Mouse (Mus musculus): Measurements from ENCODE around the gene Pglyrp2. TPM values are rescaled to one million over a fixed set of nuclear protein-coding genes. Genes with fewer than 3 reads are reported as not detected.

Gene Pglyrp2
- polyA plus RNA-seq, 1 experiment from 2014 or later = 0.08 TPM

GRCm38 (mm10) chr17:32435151-32435550, 11.2 kb upstream of the Pglyrp2 start:
- no peak overlapping the region for H3K4me2 ChIP-seq (replicated peaks)
- WGBS = 78% methylated on average over 5 of the region's 5 CpGs
- H3K4me1 ChIP-seq = no peaks in the 10 kb centered on the region
- H3K9ac ChIP-seq = no peak overlapping the region
- H3K36me3 ChIP-seq = no peaks in the 10 kb centered on the region
- no peaks in the 10 kb centered on the region for H3K9me3 ChIP-seq (replicated peaks)
- H3K27me3 ChIP-seq = no peaks in the 10 kb centered on the region
- H3K4me3 ChIP-seq = no peak overlapping the region
- H3K27ac ChIP-seq = no peak overlapping the region
- ATAC-seq (ENCODE audit: low FRiP score) = no peak

DNA sequence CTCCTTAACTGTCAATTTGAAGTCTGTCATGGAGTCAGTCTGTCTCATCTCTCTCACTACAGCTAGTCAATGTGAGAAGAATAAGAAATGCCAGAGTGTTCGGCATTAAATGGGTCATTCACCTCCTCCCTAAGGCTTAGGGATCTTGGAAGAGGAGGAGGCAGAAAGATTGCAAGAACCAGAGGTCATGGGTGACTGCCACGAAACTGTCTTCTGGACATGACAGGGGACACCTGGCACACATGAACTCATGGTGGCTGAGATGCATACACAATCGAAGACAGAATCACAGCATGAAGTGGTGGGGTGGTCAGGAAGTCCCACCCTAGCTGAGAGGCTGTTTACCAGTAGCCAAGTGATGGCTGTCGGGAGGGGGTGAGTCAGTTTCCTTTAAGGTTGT, 10.4 kb upstream of the Pglyrp2 start:
- Histone ChIP-seq H3K4me3 (no peak overlapping the region), H3K4me2 (replicated peaks) (no peak overlapping the region), H3K27me3 (no peaks in the 10 kb centered on the region), H3K9me3 (replicated peaks) (no peaks in the 10 kb centered on the region), H3K36me3 (no peaks in the 10 kb centered on the region), H3K27ac (no peak overlapping the region), H3K9ac (no peak overlapping the region), H3K4me1 (no peaks in the 10 kb centered on the region)
- ATAC-seq (ENCODE audit: low FRiP score) = no peak
- 76% methylated on average over 4 of the region's 4 CpGs for WGBS

- 49% methylated on average over 3 of the region's 3 CpGs for WGBS
- no peaks in the 10 kb centered on the region for H3K9me3 ChIP-seq (replicated peaks)
- no peak overlapping the region for H3K4me3 ChIP-seq
- no peaks in the 10 kb centered on the region for H3K27me3 ChIP-seq
- no peak overlapping the region for H3K4me2 ChIP-seq (replicated peaks)
- H3K36me3 ChIP-seq = no peaks in the 10 kb centered on the region
- no peak overlapping the region for H3K9ac ChIP-seq
- no peak for ATAC-seq (ENCODE audit: low FRiP score)
- no peaks in the 10 kb centered on the region for H3K4me1 ChIP-seq
- H3K27ac ChIP-seq = no peak overlapping the region
These were observed 8.0 kb upstream of the Pglyrp2 start for GRCm38 (mm10) chr17:32431972-32432371.

DNA sequence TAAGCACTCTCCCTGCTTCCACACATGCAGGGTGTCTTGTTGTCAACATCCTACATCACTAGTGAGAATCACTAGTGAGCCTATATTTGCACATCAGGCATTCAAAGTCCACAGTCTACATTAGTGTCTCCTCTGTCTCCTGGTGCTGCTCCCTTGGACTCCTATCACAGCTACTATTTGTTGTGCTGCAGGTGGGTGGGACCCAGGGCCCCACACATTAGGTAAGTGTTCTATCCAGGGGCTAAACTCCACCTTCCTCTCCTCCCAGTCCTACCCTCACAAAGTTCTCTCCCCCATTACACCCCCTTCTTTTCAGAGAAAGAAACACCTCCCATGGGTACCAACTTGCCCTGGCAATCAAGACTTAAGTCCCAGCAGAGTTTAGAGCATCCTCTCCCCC, 2.6 kb upstream of the Pglyrp2 start:
- Histone ChIP-seq H3K27me3 (no peaks in the 10 kb centered on the region), H3K4me3 (no peak overlapping the region), H3K9ac (no peak overlapping the region), H3K9me3 (replicated peaks) (no peaks in the 10 kb centered on the region), H3K36me3 (no peaks in the 10 kb centered on the region), H3K4me1 (no peaks in the 10 kb centered on the region), H3K4me2 (replicated peaks) (no peak overlapping the region), H3K27ac (no peak overlapping the region)
- ATAC-seq (ENCODE audit: low FRiP score) = no peak

- no peak overlapping the region for H3K4me2 ChIP-seq (replicated peaks)
- no peak for ATAC-seq (ENCODE audit: low FRiP score)
- H3K36me3 ChIP-seq = no peaks in the 10 kb centered on the region
- 83% methylated on average over 8 of the region's 8 CpGs for WGBS
- no peak overlapping the region for H3K4me3 ChIP-seq
- H3K4me1 ChIP-seq = no peaks in the 10 kb centered on the region
- no peaks in the 10 kb centered on the region for H3K9me3 ChIP-seq (replicated peaks)
- no peak overlapping the region for H3K27ac ChIP-seq
- H3K9ac ChIP-seq = no peak overlapping the region
- peaks cover 10% of the 10 kb centered on the region for H3K27me3 ChIP-seq
These were observed 3.2 kb downstream of the Pglyrp2 start for GRCm38 (mm10) chr17:32420781-32421180.

- Histone ChIP-seq H3K4me1 (no peaks in the 10 kb centered on the region), H3K4me3 (no peak overlapping the region), H3K36me3 (no peaks in the 10 kb centered on the region), H3K9me3 (replicated peaks) (no peaks in the 10 kb centered on the region), H3K4me2 (replicated peaks) (no peak overlapping the region), H3K9ac (no peak overlapping the region), H3K27ac (no peak overlapping the region), H3K27me3 (peaks cover 18% of the 10 kb centered on the region)
- no peak for ATAC-seq (ENCODE audit: low FRiP score)
- 77% methylated on average over 2 of the region's 2 CpGs for WGBS
These were observed 4.0 kb downstream of the Pglyrp2 start for GRCm38 (mm10) chr17:32419989-32420388.

- H3K9me3 ChIP-seq (replicated peaks) = no peaks in the 10 kb centered on the region
- ATAC-seq (ENCODE audit: low FRiP score) = no peak
- H3K4me2 ChIP-seq (replicated peaks) = no peak overlapping the region
- WGBS = 92% methylated on average over 14 of the region's 14 CpGs
- peaks cover 21% of the 10 kb centered on the region for H3K27me3 ChIP-seq
- no peak overlapping the region for H3K9ac ChIP-seq
- no peaks in the 10 kb centered on the region for H3K4me1 ChIP-seq
- no peak overlapping the region for H3K4me3 ChIP-seq
- no peak overlapping the region for H3K27ac ChIP-seq
- H3K36me3 ChIP-seq = no peaks in the 10 kb centered on the region
These were observed 7.2 kb downstream of the Pglyrp2 start for GRCm38 (mm10) chr17:32416771-32417170.

DNA sequence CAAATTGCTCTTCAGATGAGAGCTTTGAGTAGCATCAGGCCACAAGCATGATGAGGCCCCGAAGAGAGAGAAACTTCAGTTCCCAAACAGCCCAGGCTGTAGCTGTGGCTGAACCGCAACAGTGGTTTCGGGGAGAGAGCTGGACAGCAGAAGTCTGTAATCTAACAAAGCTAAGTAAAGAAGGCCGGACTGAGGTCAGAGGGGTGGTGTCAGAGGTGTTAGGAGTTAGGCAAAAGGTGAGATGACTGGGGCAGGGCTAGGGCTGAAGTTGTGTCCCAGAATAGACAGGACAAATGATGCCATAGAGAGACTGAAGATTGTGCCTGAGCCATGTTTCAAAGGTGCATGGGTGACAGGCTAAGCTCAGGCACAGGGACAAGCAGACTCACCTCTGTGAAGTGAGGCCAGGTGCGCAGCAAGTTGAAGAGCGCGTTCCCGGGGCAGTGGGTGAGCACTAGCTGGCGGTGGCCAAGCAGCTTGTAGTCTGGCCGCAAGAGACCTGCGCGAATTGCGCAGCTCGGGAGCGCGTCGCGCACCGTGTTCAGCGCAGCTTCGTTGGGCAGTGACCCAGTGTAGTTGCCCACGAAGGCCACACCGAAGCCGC, 8.4 kb downstream of the Pglyrp2 start:
- Histone ChIP-seq H3K4me3 (no peak overlapping the region), H3K27me3 (peaks cover 21% of the 10 kb centered on the region), H3K9me3 (replicated peaks) (no peaks in the 10 kb centered on the region), H3K27ac (no peak overlapping the region), H3K36me3 (no peaks in the 10 kb centered on the region), H3K9ac (no peak overlapping the region), H3K4me2 (replicated peaks) (no peak overlapping the region), H3K4me1 (no peaks in the 10 kb centered on the region)
- 48% methylated on average over 24 of the region's 24 CpGs for WGBS
- no peak for ATAC-seq (ENCODE audit: low FRiP score)

GRCm38 (mm10) chr17:32411898-32412297, 12.1 kb downstream of the Pglyrp2 start:
- ATAC-seq (ENCODE audit: low FRiP score) = no peak
- H3K4me2 ChIP-seq (replicated peaks) = no peak overlapping the region
- H3K9me3 ChIP-seq (replicated peaks) = no peaks in the 10 kb centered on the region
- no peaks in the 10 kb centered on the region for H3K4me1 ChIP-seq
- H3K27ac ChIP-seq = no peak overlapping the region
- WGBS = 88% methylated on average over 6 of the region's 6 CpGs
- H3K4me3 ChIP-seq = no peak overlapping the region
- H3K9ac ChIP-seq = no peak overlapping the region
- H3K27me3 ChIP-seq = peaks cover 20% of the 10 kb centered on the region
- no peaks in the 10 kb centered on the region for H3K36me3 ChIP-seq

DNA sequence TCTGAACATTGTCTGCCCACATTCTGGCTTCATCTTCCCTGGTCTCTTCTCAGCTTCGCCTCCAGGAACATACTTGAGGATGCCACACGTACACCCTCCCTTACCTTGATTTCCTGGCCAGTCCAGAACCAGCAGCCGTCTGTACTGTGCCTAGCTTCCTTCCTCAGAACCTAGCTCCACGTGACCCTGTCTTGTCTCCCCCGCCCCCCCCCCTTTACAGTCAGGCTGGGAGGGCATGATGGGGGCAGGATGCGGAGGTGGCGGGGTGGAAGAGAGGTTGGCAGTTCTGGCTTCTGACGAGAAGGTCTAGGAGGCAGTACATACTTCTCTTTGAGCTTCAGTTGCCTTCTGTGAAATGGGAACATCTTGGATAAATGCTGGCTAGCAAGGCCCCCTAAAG, 20.6 kb downstream of the Pglyrp2 start, which contains the start of gene Rasal3:
TSS of gene Rasal3 (minus strand) at position 167 of the 400 bp plus-strand sequence.
- no peaks in the 10 kb centered on the region for H3K36me3 ChIP-seq
- no peak within 1 kb of the TSS for H3K9ac ChIP-seq
- H3K4me2 ChIP-seq (replicated peaks) = no peak within 1 kb of the TSS
- peaks cover 14% of the 10 kb centered on the region for H3K27me3 ChIP-seq
- H3K4me1 ChIP-seq = no peaks in the 10 kb centered on the region
- H3K27ac ChIP-seq = no peak within 1 kb of the TSS
- H3K4me3 ChIP-seq = no peak within 1 kb of the TSS
- no peak for ATAC-seq (ENCODE audit: low FRiP score)
- 83% methylated on average over 8 of the region's 8 CpGs for WGBS
- H3K9me3 ChIP-seq (replicated peaks) = no peaks in the 10 kb centered on the region

- Histone ChIP-seq H3K27me3 (peaks cover 21% of the 10 kb centered on the region), H3K4me1 (no peaks in the 10 kb centered on the region), H3K36me3 (no peaks in the 10 kb centered on the region), H3K9ac (no peak overlapping the region), H3K9me3 (replicated peaks) (no peaks in the 10 kb centered on the region), H3K27ac (no peak overlapping the region), H3K4me3 (no peak overlapping the region), H3K4me2 (replicated peaks) (no peak overlapping the region)
- no peak for ATAC-seq (ENCODE audit: low FRiP score)
- WGBS = 73% methylated on average over 11 of the region's 11 CpGs
These were observed 21.2 kb downstream of the Pglyrp2 start for GRCm38 (mm10) chr17:32402779-32403157.

- Histone ChIP-seq H3K27ac (no peak overlapping the region), H3K36me3 (no peaks in the 10 kb centered on the region), H3K4me2 (replicated peaks) (no peak overlapping the region), H3K4me3 (no peak overlapping the region), H3K4me1 (no peaks in the 10 kb centered on the region), H3K9ac (no peak overlapping the region), H3K27me3 (peaks cover 26% of the 10 kb centered on the region), H3K9me3 (replicated peaks) (no peaks in the 10 kb centered on the region)
- WGBS = 81% methylated on average over 9 of the region's 9 CpGs
- no peak for ATAC-seq (ENCODE audit: low FRiP score)
These were observed 21.8 kb downstream of the Pglyrp2 start for GRCm38 (mm10) chr17:32402011-32402778.

DNA sequence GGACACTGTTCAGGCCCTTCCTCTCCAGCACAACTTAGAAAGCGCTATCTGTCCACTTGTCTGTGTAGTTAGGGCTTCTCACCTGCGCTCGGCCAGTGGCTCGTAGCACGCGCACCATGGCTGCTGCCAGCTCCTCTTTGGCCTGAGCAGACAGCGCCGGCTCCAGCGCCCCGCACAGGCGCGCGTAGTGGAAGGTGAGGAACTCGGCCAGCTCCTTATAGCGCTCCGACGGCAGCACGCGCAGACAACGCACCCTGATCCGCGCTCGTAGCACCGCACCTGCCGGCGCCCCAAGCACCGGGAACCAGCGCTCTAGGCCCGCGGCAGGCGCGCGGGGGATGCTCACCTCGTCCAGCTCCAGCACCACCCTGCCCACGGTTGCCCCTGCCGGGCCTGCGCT, 27.7 kb downstream of the Pglyrp2 start:
- Histone ChIP-seq H3K4me1 (peaks cover 7% of the 10 kb centered on the region), H3K9me3 (replicated peaks) (no peaks in the 10 kb centered on the region), H3K36me3 (no peaks in the 10 kb centered on the region), H3K27me3 (peaks cover 86% of the 10 kb centered on the region), H3K9ac (no peak overlapping the region), H3K4me3 (peak overlapping the region; percentile 5), H3K4me2 (replicated peaks) (peak overlapping the region; percentile 35), H3K27ac (no peak overlapping the region)
- ATAC-seq (ENCODE audit: low FRiP score) = no peak
- 5% methylated on average over 36 of the region's 37 CpGs for WGBS
